Mouse (Mus musculus): Measurements from ENCODE around the gene Snx15. TPM values are rescaled to one million over a fixed set of nuclear protein-coding genes. Genes with fewer than 3 reads are reported as not detected.

Gene Snx15
- polyA plus RNA-seq, 1 experiment: 122 TPM

DNA sequence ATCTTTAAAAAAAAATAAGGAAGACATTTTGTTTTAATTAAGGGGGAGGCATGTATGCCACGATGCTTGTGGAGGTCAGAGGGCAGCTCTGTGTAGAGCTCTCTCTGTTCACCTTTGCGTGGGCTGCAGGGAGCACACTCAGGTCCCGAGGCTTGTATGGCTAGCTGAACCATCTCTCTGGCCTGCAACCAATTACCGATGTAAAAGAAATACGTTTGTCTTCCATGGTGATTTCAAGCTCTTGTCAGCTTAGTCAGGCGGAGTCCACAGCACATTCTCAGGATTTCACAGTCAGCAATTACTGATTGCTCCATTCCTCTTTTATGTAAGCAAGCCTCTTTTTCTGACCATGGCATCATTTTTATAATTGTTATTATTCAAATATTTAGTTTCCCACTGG, 26.9 kb downstream of the Snx15 start:
- no peak for TF ChIP-seq GATA1 (IDR thresholded peaks at IDR 0.05; ENCODE audit: low read length)

DNA sequence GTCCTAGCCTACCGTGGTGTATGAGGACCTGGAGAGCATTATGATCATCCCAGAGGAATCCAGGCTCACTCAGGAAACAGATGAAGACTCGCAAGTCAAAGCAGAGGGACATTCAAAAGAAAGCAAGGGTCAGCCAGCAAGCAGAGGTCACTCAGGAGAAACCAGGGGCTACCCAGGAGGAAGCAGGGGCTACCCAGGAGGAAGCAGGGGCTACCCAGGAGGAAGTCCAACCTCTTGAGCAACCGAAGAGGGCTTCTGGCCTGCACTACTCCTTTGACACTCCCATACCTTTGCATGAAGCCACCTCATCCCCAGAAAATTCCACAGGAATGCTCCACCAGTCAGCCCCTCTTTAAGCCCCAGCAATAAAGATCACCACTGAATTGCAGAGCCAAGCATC, 30.3 kb downstream of the Snx15 start:
- no peak for TF ChIP-seq GATA1 (IDR thresholded peaks at IDR 0.05; ENCODE audit: low read length)

GRCm38 (mm10) chr19:6094119-6094518, 34.0 kb downstream of the Snx15 start, which contains the start of gene AC131692.1:
Gene AC131692.1, plus strand, starts transcription at chr19:6094419.
- TF ChIP-seq GATA1 (IDR thresholded peaks at IDR 0.05; ENCODE audit: low read length): no peak

- no peak for TF ChIP-seq GATA1 (IDR thresholded peaks at IDR 0.05; ENCODE audit: low read length)
These were observed 39.3 kb downstream of the Snx15 start for GRCm38 (mm10) chr19:6088841-6089240.

GRCm38 (mm10) chr19:6085417-6085879, 42.7 kb downstream of the Snx15 start:
- TF ChIP-seq GATA1 (IDR thresholded peaks at IDR 0.05; ENCODE audit: low read length): no peak

DNA sequence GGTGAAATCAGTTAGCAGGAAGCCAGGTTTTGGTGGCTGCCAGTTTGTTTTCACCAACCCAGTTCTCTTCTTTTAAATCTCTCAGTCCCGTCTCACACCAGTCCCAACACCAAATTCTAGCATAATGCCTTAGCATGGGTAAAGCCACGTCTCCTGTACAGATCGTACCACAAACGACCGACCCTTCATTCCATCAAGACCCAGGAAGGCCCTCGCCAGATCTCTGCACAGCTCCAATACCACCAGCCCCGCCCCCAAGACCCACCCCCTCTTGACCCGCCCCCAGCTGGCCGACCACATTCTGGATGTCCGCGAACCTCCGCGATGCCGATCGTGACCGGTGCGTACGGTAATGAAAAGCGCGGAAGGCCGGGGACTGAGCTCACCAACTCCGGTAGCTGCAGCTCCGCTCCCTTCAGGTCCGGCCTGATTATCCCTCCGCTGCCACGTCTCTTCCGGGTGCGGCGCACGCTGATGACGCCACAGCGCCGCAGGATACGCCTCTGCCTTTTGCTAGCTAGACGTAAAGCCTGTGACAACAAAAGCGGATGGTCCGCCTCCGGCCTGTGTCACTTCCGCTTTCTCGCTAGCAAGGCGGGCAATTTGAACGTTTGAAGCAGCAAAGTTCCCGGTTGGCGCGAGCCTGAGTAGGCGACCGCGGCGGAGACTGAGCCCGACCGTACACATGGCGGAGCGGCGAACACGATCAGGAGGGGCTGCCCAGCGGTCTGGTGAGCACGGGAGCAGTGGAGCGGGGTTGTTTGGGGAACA, 43.4 kb downstream of the Snx15 start, which contains the start of the genes Zfpl1 and Cdca5:
Zfpl1 (minus strand) TSS at position 479 of the 771 bp plus-strand sequence.
Cdca5 (plus strand) TSS at position 506 of the 771 bp plus-strand sequence.
- TF ChIP-seq GATA1 (IDR thresholded peaks at IDR 0.05; ENCODE audit: low read length): no peak

DNA sequence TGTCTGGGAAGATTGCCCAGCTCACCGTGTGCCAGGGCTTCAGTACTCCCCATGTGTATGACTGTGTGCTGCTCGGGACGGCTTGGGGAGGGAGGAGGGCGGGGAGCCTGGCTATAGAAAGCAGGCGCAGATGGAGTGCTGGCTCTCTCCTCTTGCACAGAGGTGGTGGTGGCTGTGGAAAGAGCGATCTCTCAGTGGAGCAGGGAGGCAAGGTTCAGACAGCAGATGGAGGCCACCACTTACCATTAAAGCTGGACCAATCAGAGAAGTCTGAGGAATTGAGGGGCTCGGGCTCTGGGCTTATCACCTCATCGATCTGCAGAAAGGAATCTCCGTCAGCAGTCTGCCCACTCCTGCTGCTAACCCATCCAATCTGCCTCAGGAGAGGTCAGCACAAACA, 45.9 kb downstream of the Snx15 start, which contains the start of gene Gm28374:
Gm28374 (minus strand) TSS at position 101 of the 400 bp plus-strand sequence.
- no peak for TF ChIP-seq GATA1 (IDR thresholded peaks at IDR 0.05; ENCODE audit: low read length)

GRCm38 (mm10) chr19:6079983-6080480, 48.1 kb downstream of the Snx15 start, which contains the start of gene Tmem262:
Gene Tmem262, plus strand, starts transcription at chr19:6080033.
- TF ChIP-seq GATA1 (IDR thresholded peaks at IDR 0.05; ENCODE audit: low read length): no peak

DNA sequence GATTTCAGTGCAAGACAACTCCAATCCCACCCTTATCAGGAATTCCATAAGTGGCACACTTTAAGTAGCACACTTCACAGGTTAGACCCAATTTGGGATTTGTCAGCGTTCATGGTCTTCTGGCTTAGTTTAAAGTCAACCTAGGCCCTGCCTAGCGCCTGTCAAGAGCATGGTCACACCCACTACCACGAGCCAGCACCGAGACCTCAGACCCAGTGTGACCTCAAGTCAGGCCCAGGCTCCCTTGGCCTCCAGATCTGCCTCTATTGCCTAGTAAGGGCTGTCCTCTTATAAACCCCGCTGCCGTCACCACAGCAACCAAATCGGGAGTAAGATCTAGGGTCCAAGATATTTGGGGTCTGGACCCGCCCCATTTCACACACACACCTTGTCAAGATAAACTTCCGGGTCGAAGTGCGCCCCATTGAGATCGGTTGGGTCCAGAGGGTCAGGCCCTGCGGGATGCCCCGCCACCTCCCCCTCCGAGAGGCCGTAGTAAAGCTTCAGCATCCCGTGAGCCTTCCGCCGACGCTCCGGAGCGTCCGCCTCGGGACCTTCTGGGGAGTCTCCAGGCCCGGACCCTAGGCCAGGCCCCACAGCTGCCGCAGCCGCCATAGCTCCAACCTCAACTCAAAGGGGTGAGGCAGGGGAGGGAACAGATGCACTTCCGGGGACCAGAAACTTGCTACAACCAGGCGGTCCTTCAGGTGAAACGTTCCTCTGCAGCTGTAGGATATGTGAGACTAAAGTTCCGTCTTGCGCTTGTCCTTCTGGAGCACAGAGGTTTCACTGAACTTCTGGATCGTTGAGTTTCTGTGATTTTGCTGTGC, 51.3 kb downstream of the Snx15 start, which contains the start of gene Vps51:
Vps51 (minus strand) TSS at position 668 of the 830 bp plus-strand sequence.
- no peak for TF ChIP-seq GATA1 (IDR thresholded peaks at IDR 0.05; ENCODE audit: low read length)

DNA sequence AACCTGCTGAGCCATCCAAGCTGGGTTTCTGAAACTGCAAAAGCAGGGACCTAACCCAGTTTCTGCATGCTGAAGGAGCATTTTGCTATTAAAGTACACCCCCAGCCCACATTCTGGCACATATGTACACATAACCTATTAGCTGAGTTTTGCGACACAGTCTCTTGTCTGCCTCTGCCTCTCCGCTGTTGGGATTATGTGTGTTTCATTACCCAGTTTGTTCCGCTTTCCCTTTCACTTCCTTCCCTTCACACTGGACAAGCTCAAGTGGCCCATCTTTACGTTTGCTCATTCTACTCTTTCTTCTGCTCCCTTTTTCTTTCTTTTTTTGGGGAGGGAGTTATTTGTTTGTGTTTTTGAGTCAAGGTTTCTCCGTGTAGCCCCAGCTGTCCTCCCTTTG, 54.2 kb downstream of the Snx15 start:
- no peak for TF ChIP-seq GATA1 (IDR thresholded peaks at IDR 0.05; ENCODE audit: low read length)

- no peak for TF ChIP-seq GATA1 (IDR thresholded peaks at IDR 0.05; ENCODE audit: low read length)
These were observed 56.8 kb downstream of the Snx15 start for GRCm38 (mm10) chr19:6071261-6071660.

DNA sequence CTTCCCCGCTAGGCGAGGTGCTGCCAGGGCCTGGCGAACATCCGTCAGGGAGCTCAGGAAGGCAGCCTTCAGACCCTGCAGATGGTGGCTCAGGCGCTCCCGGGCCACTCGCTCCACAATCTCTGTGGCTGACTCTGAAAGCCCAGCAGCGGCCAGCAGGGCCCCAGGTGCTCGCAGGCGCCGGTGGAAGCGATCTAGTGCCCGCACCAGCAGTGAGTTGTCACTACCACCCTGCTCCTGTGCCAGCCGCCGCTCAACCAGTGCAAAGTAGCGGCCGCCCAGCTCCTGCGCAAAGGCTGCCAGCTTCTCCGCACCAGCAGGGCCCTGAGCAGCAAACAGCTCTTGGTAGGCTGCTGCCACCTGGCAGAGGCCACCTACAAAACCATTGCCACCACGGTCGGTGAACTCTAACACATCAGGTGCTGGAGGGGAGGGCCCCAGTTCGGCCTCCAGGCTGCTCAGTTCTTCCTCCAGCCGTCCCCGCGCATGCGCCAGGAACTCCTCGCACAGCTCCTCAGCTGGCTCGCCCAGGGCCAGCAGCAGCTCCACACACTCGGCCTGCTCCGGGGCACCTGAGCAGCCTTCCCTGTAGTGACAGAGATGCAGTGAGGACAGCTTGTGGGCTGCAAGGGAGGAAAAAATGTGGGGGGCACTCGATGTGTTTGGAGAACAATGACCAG, 57.4 kb downstream of the Snx15 start:
- TF ChIP-seq GATA1 (IDR thresholded peaks at IDR 0.05; ENCODE audit: low read length): no peak

DNA sequence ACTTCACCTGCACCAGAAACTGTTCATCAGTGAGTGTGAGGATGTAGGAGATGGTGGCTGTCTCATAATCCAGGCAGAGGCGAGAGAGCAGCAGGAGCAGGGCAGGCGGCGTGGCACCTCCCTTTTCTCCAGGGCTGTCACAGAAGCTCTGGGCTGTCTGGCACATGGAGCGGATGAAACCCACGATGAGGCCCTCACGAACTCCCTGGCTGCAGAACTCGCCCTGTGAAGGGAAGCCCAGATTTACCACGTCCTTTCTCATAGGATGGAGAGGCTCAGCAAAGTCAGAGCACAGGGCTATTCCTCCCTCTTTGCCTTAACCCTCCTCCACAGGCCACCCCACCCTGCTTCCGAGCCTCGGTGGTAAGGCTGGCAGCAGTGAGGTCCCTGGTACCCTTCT, 58.3 kb downstream of the Snx15 start:
- TF ChIP-seq GATA1 (IDR thresholded peaks at IDR 0.05; ENCODE audit: low read length): no peak

Other genes starting within 250 kb of the Snx15 start
- 0.73 and 1.3 TPM in 2 replicates for gene Tigd3, start 234.2 kb downstream of the Snx15 start, polyA plus RNA-seq (2012)
- 34.4 and 70.2 TPM in 2 replicates for gene Dpf2, start 215.3 kb downstream of the Snx15 start, polyA plus RNA-seq (2012)
- 0.39 and 0.43 TPM in 2 replicates for gene Cdc42ep2, start 203.5 kb downstream of the Snx15 start, polyA plus RNA-seq (2012)
- gene Pola2, start 164.1 kb downstream of the Snx15 start, polyA plus RNA-seq (2012): 45.7 and 48.5 TPM in 2 replicates
- gene Slc22a20, start 142.2 kb downstream of the Snx15 start, polyA plus RNA-seq (2012): not detected in 2 replicates
- 83.7 and 139 TPM in 2 replicates for gene Capn1, start 112.4 kb downstream of the Snx15 start, polyA plus RNA-seq (2012)
- 90.1 and 101 TPM in 2 replicates for gene Syvn1, start 81.7 kb downstream of the Snx15 start, polyA plus RNA-seq (2012)
- 37.7 and 52.6 TPM in 2 replicates for gene Mrpl49, start 70.5 kb downstream of the Snx15 start, polyA plus RNA-seq (2012)
- gene Fau, start 70.5 kb downstream of the Snx15 start, polyA plus RNA-seq (2012): 3,884 and 3,991 TPM in 2 replicates
- gene Znhit2, start 67.1 kb downstream of the Snx15 start, polyA plus RNA-seq (2012): 98.9 and 102 TPM in 2 replicates
- 26.5 and 33.6 TPM in 2 replicates for gene Tm7sf2, start 59.9 kb downstream of the Snx15 start, polyA plus RNA-seq (2012)
- 39.5 and 65.2 TPM in 2 replicates for gene Vps51, start 51.1 kb downstream of the Snx15 start, polyA plus RNA-seq (2012)
- gene Tmem262, start 48.3 kb downstream of the Snx15 start, polyA plus RNA-seq (2012): not detected in 2 replicates
- gene Gm28374, start 46.0 kb downstream of the Snx15 start, polyA plus RNA-seq (2012): 0.53 and 0.67 TPM in 2 replicates
- gene Zfpl1, start 43.3 kb downstream of the Snx15 start, polyA plus RNA-seq (2012): 61.7 and 75.6 TPM in 2 replicates
- 13.3 and 17.8 TPM in 2 replicates for gene Cdca5, start 43.3 kb downstream of the Snx15 start, polyA plus RNA-seq (2012)
- gene AC131692.1, start 33.9 kb downstream of the Snx15 start, polyA plus RNA-seq (2012): 3.5 and 4.9 TPM in 2 replicates
- 0.38 and 0.46 TPM in 2 replicates for gene Naaladl1, start 22.5 kb downstream of the Snx15 start, polyA plus RNA-seq (2012)
- gene Sac3d1, start 9.7 kb downstream of the Snx15 start, polyA plus RNA-seq (2012): 82.9 and 91.0 TPM in 2 replicates
- gene Batf2, start 12.7 kb upstream of the Snx15 start, polyA plus RNA-seq (2012): not detected in 2 replicates
- 81.6 and 111 TPM in 2 replicates for gene Arl2, start 13.2 kb upstream of the Snx15 start, polyA plus RNA-seq (2012)
- not detected in 2 replicates for gene Majin, start 56.1 kb upstream of the Snx15 start, polyA plus RNA-seq (2012)
- gene Gpha2, start 98.1 kb upstream of the Snx15 start, polyA plus RNA-seq (2012): not detected in 2 replicates
- 10.7 and 14.2 TPM in 2 replicates for gene Ppp2r5b, start 107.6 kb upstream of the Snx15 start, polyA plus RNA-seq (2012)
- 43.9 and 49.6 TPM in 2 replicates for gene Atg2a, start 113.4 kb upstream of the Snx15 start, polyA plus RNA-seq (2012)
- gene Ehd1, start 148.4 kb upstream of the Snx15 start, polyA plus RNA-seq (2012): 231 and 274 TPM in 2 replicates
- gene Cdc42bpg, start 178.2 kb upstream of the Snx15 start, polyA plus RNA-seq (2012): 10.8 and 12.9 TPM in 2 replicates
- gene Men1, start 206.7 kb upstream of the Snx15 start, polyA plus RNA-seq (2012): 158 and 188 TPM in 2 replicates
- gene Map4k2, start 212.8 kb upstream of the Snx15 start, polyA plus RNA-seq (2012): 24.6 and 36.1 TPM in 2 replicates
- 2,071 and 2,221 TPM in 2 replicates for gene Sf1, start 235.4 kb upstream of the Snx15 start, polyA plus RNA-seq (2012)

Measured in G1E-ER4 (cell line).